Mouse (Mus musculus) limb, embryonic 14.5 days (tissue): Measurements from ENCODE around the gene Tbc1d32. TPM values are rescaled to one million over a fixed set of nuclear protein-coding genes. Genes with fewer than 3 reads are reported as not detected.

Experiments
- ATAC-seq: fragments of 200-750 bp; cut with Nextera tagmentation; 2 replicates; pipeline ENCODE4 v1.8.0; 2017; ENCODE audit warnings: low read depth, moderate number of reproducible peaks, moderate TSS enrichment; ENCODE audit not compliant: low FRiP score
- DNase-seq: peaks from one replicate; pipeline ENCODE4 v3.0.0-alpha.2; 2015; ENCODE audit warnings: low spot score
- H3K27ac ChIP-seq: fragments of 300-500 bp; sonication (generic); replicated peaks from 2 replicates; pipeline ENCODE4 v1.5.1; 2014; ENCODE audit warnings: low read depth, mild to moderate bottlenecking, low read length, moderate library complexity, mixed read lengths
- H3K27me3 ChIP-seq: fragments of 300-500 bp; sonication (generic); 2 replicates; pipeline ENCODE4 v1.6.1; 2014; ENCODE audit warnings: low read length, mixed read lengths; ENCODE audit not compliant: control insufficient read depth, insufficient read depth
- H3K36me3 ChIP-seq: fragments of 300-500 bp; sonication (generic); 2 replicates; pipeline ENCODE4 v1.6.1; 2014; ENCODE audit warnings: mild to moderate bottlenecking, low read length, moderate library complexity, mixed read lengths; ENCODE audit not compliant: control insufficient read depth, insufficient read depth
- H3K4me1 ChIP-seq: fragments of 300-500 bp; sonication (generic); 2 replicates; pipeline ENCODE4 v1.6.1; 2014; ENCODE audit warnings: antibody characterized with exemption, low read length, mixed read lengths; ENCODE audit not compliant: control insufficient read depth, insufficient read depth
- H3K4me2 ChIP-seq: fragments of 300-500 bp; sonication (generic); replicated peaks from 2 replicates; pipeline ENCODE4 v1.6.1; 2014; ENCODE audit warnings: low read depth, mild to moderate bottlenecking, low read length, moderate library complexity; ENCODE audit not compliant: severe bottlenecking
- H3K4me3 ChIP-seq: fragments of 300-500 bp; sonication (generic); replicated peaks from 2 replicates; pipeline ENCODE4 v1.5.1; 2014; ENCODE audit warnings: low read length
- H3K9ac ChIP-seq: fragments of 300-500 bp; sonication (generic); 2 replicates; pipeline ENCODE4 v1.6.1; 2014; ENCODE audit warnings: mild to moderate bottlenecking, low read depth, low read length, moderate library complexity; ENCODE audit not compliant: severe bottlenecking
- H3K9me3 ChIP-seq: fragments of 300-500 bp; sonication (generic); 2 replicates; pipeline ENCODE4 v1.6.1; 2016; ENCODE audit warnings: low read length; ENCODE audit not compliant: control insufficient read depth
- POLR2A ChIP-seq: fragments of 200-500 bp; IDR thresholded peaks from 2 replicates; pipeline ENCODE4 v1.8.0; 2012; ENCODE audit warnings: inconsistent platforms, mild to moderate bottlenecking, moderate library complexity, borderline replicate concordance; ENCODE audit not compliant: insufficient read depth, insufficient read length; ENCODE audit errors: extremely low read depth
- WGBS: fragments of 180-500 bp; shearing (Covaris S2); extraction: QIAGEN DNeasy Blood & Tissue Kit; methylation state at CpG from one replicate; pipeline ENCODE4 v1.1.7; 2014; 5-methylcytosine and 5-hydroxymethylcytosine counted together
- polyA plus RNA-seq, 2 experiments: library from polyadenylated mRNA; depleted of rRNA in 1 of 2; stranded (reverse) in 1 of 2; unstranded in 1 of 2; fragments of >200 nt; fragmentation: Nextera tagmentation in 1 of 2; extraction: Ambion mirVana in 1 of 2; gene quantifications; 2 replicates each; pipeline versions ENCODE4 v1.2.1 to v1.2.3; 2012 to 2014

The Tbc1d32 gene
- polyA plus RNA-seq, 2 experiments: 2.2 to 2.6 TPM

DNA sequence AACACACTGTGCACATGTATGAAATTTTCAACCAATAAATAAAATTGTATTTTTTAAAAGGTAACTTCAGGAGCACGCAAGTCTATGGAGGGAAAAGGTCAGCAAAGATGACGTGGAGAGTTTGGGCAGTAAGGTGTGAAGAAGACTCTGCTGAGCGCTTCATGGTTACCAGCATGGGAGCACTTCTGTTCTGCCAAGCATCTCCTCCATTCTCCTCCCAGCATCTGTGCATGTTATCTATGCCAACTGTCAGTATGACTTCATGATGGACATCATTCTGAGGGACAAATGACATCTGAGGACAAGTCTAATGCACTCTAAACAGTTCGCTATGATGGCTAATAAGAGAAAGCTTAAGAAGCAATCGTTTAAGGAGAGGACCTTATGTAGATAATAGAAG is 91.3 kb downstream of the Tbc1d32 start:
- H3K27ac ChIP-seq: no peak overlapping the region
- no peak for DNase-seq
- H3K27me3 ChIP-seq: no peaks in the 10 kb centered on the region
- ATAC-seq: no peak
- no peak overlapping the region for H3K4me2 ChIP-seq
- no peak overlapping the region for H3K4me3 ChIP-seq
- no peaks in the 10 kb centered on the region for H3K4me1 ChIP-seq
- whole genome bisulfite sequencing: 92% methylated on average over 5 of the region's 5 CpGs
- no peak for TF ChIP-seq POLR2A
- no peaks in the 10 kb centered on the region for H3K36me3 ChIP-seq
- H3K9ac ChIP-seq: no peak overlapping the region
- H3K9me3 ChIP-seq: no peaks in the 10 kb centered on the region

DNA sequence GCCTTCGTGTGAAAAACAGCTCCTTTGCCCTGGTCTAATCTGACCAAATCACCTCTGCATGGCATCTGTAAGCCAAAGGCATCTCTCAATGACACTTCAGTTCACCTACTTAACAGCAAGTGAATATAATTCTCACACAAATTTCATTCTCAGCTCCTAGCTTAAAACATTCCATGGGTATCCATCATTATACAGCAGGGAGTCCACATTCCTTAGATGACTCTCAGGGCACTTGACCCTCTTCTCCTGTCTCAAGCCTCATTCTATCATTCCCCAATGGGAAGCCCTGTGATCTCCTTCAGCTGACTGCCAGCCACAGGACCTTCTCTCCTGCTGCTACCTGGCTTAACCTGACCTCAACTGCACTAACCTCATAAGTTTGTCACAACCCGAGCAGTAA is 98.8 kb downstream of the Tbc1d32 start:
- 91% methylated on average over 2 of the region's 2 CpGs for WGBS
- Histone ChIP-seq H3K4me2 (no peak overlapping the region), H3K36me3 (no peaks in the 10 kb centered on the region), H3K9ac (no peak overlapping the region), H3K4me1 (no peaks in the 10 kb centered on the region), H3K27ac (no peak overlapping the region), H3K9me3 (no peaks in the 10 kb centered on the region), H3K27me3 (no peaks in the 10 kb centered on the region), H3K4me3 (no peak overlapping the region)
- no peak for TF ChIP-seq POLR2A
- ATAC-seq: no peak
- no peak for DNase-seq

DNA sequence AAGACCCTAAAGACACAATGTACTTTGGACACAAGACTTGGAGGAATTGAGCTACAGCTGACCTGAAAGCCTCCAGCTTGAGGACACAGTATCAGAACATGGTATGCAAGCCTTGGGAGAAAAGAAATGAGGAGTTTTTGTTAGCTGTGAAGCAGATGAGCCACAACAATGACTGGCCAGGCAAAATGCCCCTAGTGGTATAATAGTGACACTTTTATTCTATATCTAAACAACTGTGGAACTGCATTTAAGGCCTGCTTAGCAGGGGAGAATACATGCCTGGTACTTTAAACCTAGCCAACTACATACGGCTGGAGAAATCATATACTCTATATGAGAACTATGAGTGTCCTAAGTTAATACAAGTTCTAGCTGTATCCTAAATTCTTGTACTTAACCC is 101.5 kb downstream of the Tbc1d32 start:
- Histone ChIP-seq H3K4me1 (no peaks in the 10 kb centered on the region), H3K4me3 (no peak overlapping the region), H3K36me3 (no peaks in the 10 kb centered on the region), H3K4me2 (no peak overlapping the region), H3K9ac (no peak overlapping the region), H3K27ac (no peak overlapping the region), H3K27me3 (no peaks in the 10 kb centered on the region), H3K9me3 (no peaks in the 10 kb centered on the region)
- WGBS: 91% methylated on average over 1 of the region's 1 CpGs
- no peak for TF ChIP-seq POLR2A
- ATAC-seq (no peak), DNase-seq (no peak)

DNA sequence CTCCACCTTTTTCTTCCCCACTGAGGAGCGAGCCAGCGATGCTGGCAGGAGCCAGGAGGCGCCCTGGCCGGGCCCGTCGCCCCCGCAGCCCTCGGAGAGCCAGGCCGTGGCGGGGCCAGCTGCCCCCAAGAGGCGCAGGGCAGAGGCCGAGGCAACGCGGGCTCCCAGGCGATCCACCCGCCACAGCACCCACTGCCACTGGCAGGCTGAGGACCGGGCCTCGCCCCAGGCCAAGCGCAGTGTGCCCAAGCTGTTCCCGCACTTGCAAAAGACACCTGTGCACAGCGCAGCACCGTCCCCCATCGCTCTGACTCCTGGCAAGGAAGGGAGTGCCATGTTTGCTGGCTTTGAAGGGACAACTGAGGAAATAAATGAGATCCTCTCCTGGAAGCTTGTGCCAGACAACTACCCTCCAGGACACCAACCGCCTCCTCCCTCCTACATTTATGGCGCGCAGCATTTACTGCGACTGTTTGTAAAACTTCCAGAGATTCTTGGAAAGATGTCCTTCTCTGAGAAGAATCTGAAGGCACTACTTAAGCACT is 112.8 kb downstream of the Tbc1d32 start:
- WGBS: 23% methylated on average over 17 of the region's 27 CpGs
- peak overlapping the region; percentile 73 for H3K27ac ChIP-seq
- DNase-seq: no peak

DNA sequence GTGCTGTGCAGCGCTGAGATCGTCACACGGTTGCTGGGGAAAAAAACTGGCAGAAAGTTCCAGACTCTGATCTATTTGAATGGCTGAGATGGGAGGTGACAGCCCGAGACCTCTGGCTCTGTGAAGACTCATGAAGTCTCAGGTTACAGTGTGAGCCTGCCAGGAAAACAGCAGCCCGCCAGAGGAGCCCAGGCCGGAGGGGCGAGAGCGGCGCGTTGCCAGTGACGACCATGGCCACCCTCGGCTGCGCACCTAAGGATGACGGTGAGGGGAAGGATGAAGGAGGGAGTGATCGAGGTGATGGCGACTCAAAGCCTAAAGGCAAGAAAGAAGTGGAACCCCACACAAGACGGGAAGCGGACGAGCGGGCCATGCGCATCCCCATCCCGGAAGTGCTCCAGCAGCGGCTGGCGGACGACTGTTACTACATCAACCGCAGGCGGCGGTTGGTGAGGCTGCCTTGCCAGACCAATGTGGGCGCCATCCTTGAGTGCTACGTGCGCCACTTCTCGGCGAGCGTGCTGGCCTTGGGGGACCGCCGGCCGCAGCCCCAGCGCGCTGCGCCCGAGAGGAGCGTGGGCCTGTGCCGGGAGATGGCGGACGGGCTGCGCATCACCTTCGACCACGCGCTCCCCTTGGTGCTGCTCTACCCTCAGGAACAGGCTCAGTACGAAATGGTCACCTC is 113.4 kb downstream of the Tbc1d32 start:
- peak overlapping the region; percentile 90 for H3K4me2 ChIP-seq
- no peaks in the 10 kb centered on the region for H3K36me3 ChIP-seq
- peak; percentile 68 for DNase-seq
- peak overlapping the region; percentile 73 for H3K27ac ChIP-seq
- TF ChIP-seq POLR2A: 0 out of 2 replicates have a peak, but pooled peaks have one; percentile 15
- H3K4me1 ChIP-seq: peaks cover 9% of the 10 kb centered on the region
- H3K27me3 ChIP-seq: no peaks in the 10 kb centered on the region
- peak; percentile 89 for ATAC-seq
- peak overlapping the region; percentile 58 for H3K4me3 ChIP-seq
- under 1% methylated on average over 49 of the region's 50 CpGs for WGBS
- H3K9ac ChIP-seq: peak overlapping the region; percentile 81
- H3K9me3 ChIP-seq: no peaks in the 10 kb centered on the region

More for the DNA sequence above, 112.8 kb downstream of the Tbc1d32 start:
- H3K9me3 ChIP-seq: no peaks in the 10 kb centered on the region
- peaks cover 9% of the 10 kb centered on the region for H3K4me1 ChIP-seq
- peak; percentile 58 for ATAC-seq
- 0 out of 2 replicates have a peak, but pooled peaks have one; percentile 35 for TF ChIP-seq POLR2A
- H3K27me3 ChIP-seq: no peaks in the 10 kb centered on the region
- H3K4me3 ChIP-seq: peak overlapping the region; percentile 58
- peak overlapping the region; percentile 90 for H3K4me2 ChIP-seq
- H3K36me3 ChIP-seq: no peaks in the 10 kb centered on the region
- H3K9ac ChIP-seq: peak overlapping the region; percentile 81
